Mouse (Mus musculus) embryonic facial prominence, embryonic 15.5 days (tissue): ENCODE measurements around the gene Dynll2. TPM values are rescaled to one million over a fixed set of nuclear protein-coding genes. Genes with fewer than 3 reads are reported as not detected.
A peak's percentile ranks its signal among the peaks of the same experiment; 100 is the strongest.

ENCODE experiments used
- ATAC-seq: fragments of 200-750 bp; cut with Nextera tagmentation; 2 replicates; pipeline ENCODE4 v1.8.0; 2017; ENCODE audit warnings: low read depth, moderate TSS enrichment; ENCODE audit not compliant: insufficient number of reproducible peaks, low FRiP score, low TSS enrichment
- H3K27ac ChIP-seq: fragments of 300-500 bp; sonication (generic); replicated peaks from 2 replicates; pipeline ENCODE4 v1.5.1; 2015; ENCODE audit warnings: mild to moderate bottlenecking, inconsistent platforms
- H3K27me3 ChIP-seq: fragments of 300-500 bp; sonication (generic); 2 replicates; pipeline ENCODE4 v1.6.1; 2015; ENCODE audit warnings: inconsistent platforms
- H3K36me3 ChIP-seq: fragments of 300-500 bp; sonication (generic); 2 replicates; pipeline ENCODE4 v1.6.1; 2015; ENCODE audit warnings: mild to moderate bottlenecking, inconsistent platforms
- H3K4me1 ChIP-seq: fragments of 300-500 bp; sonication (generic); 2 replicates; pipeline ENCODE4 v1.6.1; 2015; ENCODE audit warnings: inconsistent platforms
- H3K4me2 ChIP-seq: fragments of 300-500 bp; sonication (generic); replicated peaks from 2 replicates; pipeline ENCODE4 v1.6.1; 2015; ENCODE audit warnings: mild to moderate bottlenecking, inconsistent platforms
- H3K4me3 ChIP-seq: fragments of 300-500 bp; sonication (generic); replicated peaks from 2 replicates; pipeline ENCODE4 v1.5.1; 2015; ENCODE audit warnings: mild to moderate bottlenecking, inconsistent platforms
- H3K9ac ChIP-seq: fragments of 300-500 bp; sonication (generic); 2 replicates; pipeline ENCODE4 v1.6.1; 2015; ENCODE audit warnings: inconsistent platforms
- H3K9me3 ChIP-seq: fragments of 300-500 bp; sonication (generic); replicated peaks from 2 replicates; pipeline ENCODE4 v1.6.1; 2016; ENCODE audit warnings: inconsistent platforms
- WGBS: fragments of 180-500 bp; shearing (Covaris S2); methylation state at CpG from one replicate; pipeline ENCODE4 v1.1.7; 2015; 5-methylcytosine and 5-hydroxymethylcytosine counted together
- polyA plus RNA-seq: library from polyadenylated mRNA; unstranded; fragments of >200 nt; fragmentation: Nextera tagmentation; extraction: Ambion mirVana; gene quantifications from 2 replicates; pipeline ENCODE4 v1.2.1, GENCODE M21; 2015

Gene Dynll2
- polyA plus RNA-seq, 1 experiment from 2014 or later: 22.4 TPM

GRCm38 (mm10) chr11:88013632-88014031 lies 26.3 kb upstream of the Dynll2 start:
- peaks cover 4% of the 10 kb centered on the region; the same call in 1 of the 2 replicates for H3K27me3 ChIP-seq
- WGBS: 91% methylated on average over 10 of the region's 10 CpGs
- ATAC-seq: no peak

GRCm38 (mm10) chr11:88012621-88013244 lies 25.4 kb upstream of the Dynll2 start:
- H3K4me3 ChIP-seq: no peak overlapping the region
- peaks cover 21% of the 10 kb centered on the region for H3K4me1 ChIP-seq
- H3K9me3 ChIP-seq: no peaks in the 10 kb centered on the region
- H3K4me2 ChIP-seq: no peak overlapping the region
- peaks cover 4% of the 10 kb centered on the region; the same call in 1 of the 2 replicates for H3K27me3 ChIP-seq
- no peak overlapping the region for H3K9ac ChIP-seq
- 80% methylated on average over 11 of the region's 11 CpGs for WGBS
- H3K27ac ChIP-seq: no peak overlapping the region
- no peaks in the 10 kb centered on the region for H3K36me3 ChIP-seq
- no peak for ATAC-seq

More at GRCm38 (mm10) chr11:88013632-88014031, 26.3 kb upstream of the Dynll2 start:
- Histone ChIP-seq H3K4me1 (peaks cover 19% of the 10 kb centered on the region), H3K27ac (no peak overlapping the region), H3K4me2 (no peak overlapping the region), H3K9me3 (no peaks in the 10 kb centered on the region), H3K36me3 (no peaks in the 10 kb centered on the region), H3K9ac (no peak overlapping the region), H3K4me3 (no peak overlapping the region)

GRCm38 (mm10) chr11:88011914-88012419 lies 24.6 kb upstream of the Dynll2 start:
- no peak overlapping the region for H3K9ac ChIP-seq

GRCm38 (mm10) chr11:88011208-88011913 lies 24.0 kb upstream of the Dynll2 start:
- Histone ChIP-seq H3K9ac (no peak overlapping the region), H3K4me1 (peaks cover 21% of the 10 kb centered on the region), H3K9me3 (no peaks in the 10 kb centered on the region), H3K36me3 (no peaks in the 10 kb centered on the region), H3K27me3 (peaks cover 4% of the 10 kb centered on the region; the same call in 1 of the 2 replicates), H3K4me3 (no peak overlapping the region), H3K4me2 (no peak overlapping the region), H3K27ac (no peak overlapping the region)
- ATAC-seq: no peak
- WGBS: 52% methylated on average over 11 of the region's 11 CpGs

More at GRCm38 (mm10) chr11:88011914-88012419, 24.6 kb upstream of the Dynll2 start:
- WGBS: 83% methylated on average over 7 of the region's 7 CpGs
- Histone ChIP-seq H3K27ac (no peak overlapping the region), H3K4me1 (peaks cover 21% of the 10 kb centered on the region), H3K4me2 (no peak overlapping the region), H3K9me3 (no peaks in the 10 kb centered on the region), H3K36me3 (no peaks in the 10 kb centered on the region), H3K27me3 (peaks cover 4% of the 10 kb centered on the region; the same call in 1 of the 2 replicates), H3K4me3 (no peak overlapping the region)
- no peak for ATAC-seq

GRCm38 (mm10) chr11:88009542-88010190 lies 22.3 kb upstream of the Dynll2 start:
- H3K4me3 ChIP-seq: no peak overlapping the region; the same call in 1 of the 2 replicates
- H3K27me3 ChIP-seq: peaks cover 4% of the 10 kb centered on the region; the same call in 1 of the 2 replicates
- peak overlapping the region; percentile 32 for H3K4me2 ChIP-seq
- no peaks in the 10 kb centered on the region for H3K9me3 ChIP-seq
- peak; percentile 84 for ATAC-seq
- peak overlapping the region; percentile 6; the same call in 1 of the 2 replicates for H3K9ac ChIP-seq
- peaks cover 21% of the 10 kb centered on the region for H3K4me1 ChIP-seq
- H3K27ac ChIP-seq: no peak overlapping the region
- WGBS: 18% methylated on average over 16 of the region's 16 CpGs
- H3K36me3 ChIP-seq: no peaks in the 10 kb centered on the region

GRCm38 (mm10) chr11:88008641-88009040 lies 21.3 kb upstream of the Dynll2 start:
- H3K36me3 ChIP-seq: no peaks in the 10 kb centered on the region
- WGBS: 38% methylated on average over 1 of the region's 1 CpGs
- H3K4me3 ChIP-seq: no peak overlapping the region
- peaks cover 4% of the 10 kb centered on the region; the same call in 1 of the 2 replicates for H3K27me3 ChIP-seq
- H3K4me2 ChIP-seq: no peak overlapping the region
- H3K9ac ChIP-seq: no peak overlapping the region
- ATAC-seq: no peak
- no peak overlapping the region for H3K27ac ChIP-seq
- peaks cover 21% of the 10 kb centered on the region for H3K4me1 ChIP-seq
- H3K9me3 ChIP-seq: no peaks in the 10 kb centered on the region

- no peaks in the 10 kb centered on the region for H3K27me3 ChIP-seq
- no peak overlapping the region for H3K4me2 ChIP-seq
- peaks cover 4% of the 10 kb centered on the region; the same call in 1 of the 2 replicates for H3K4me1 ChIP-seq
- H3K36me3 ChIP-seq: no peaks in the 10 kb centered on the region
- WGBS: 48% methylated on average over 2 of the region's 2 CpGs
- no peaks in the 10 kb centered on the region for H3K9me3 ChIP-seq
- H3K4me3 ChIP-seq: no peak overlapping the region
- no peak overlapping the region for H3K27ac ChIP-seq
- ATAC-seq: no peak
- no peak overlapping the region for H3K9ac ChIP-seq
Measured at GRCm38 (mm10) chr11:88004123-88004522, 16.8 kb upstream of the Dynll2 start.

- Histone ChIP-seq H3K4me3 (no peak overlapping the region), H3K4me2 (no peak overlapping the region), H3K27me3 (no peaks in the 10 kb centered on the region), H3K36me3 (no peaks in the 10 kb centered on the region), H3K27ac (no peak overlapping the region), H3K9ac (no peak overlapping the region), H3K9me3 (no peaks in the 10 kb centered on the region), H3K4me1 (no peaks in the 10 kb centered on the region)
- no peak for ATAC-seq
- WGBS: 47% methylated on average over 4 of the region's 4 CpGs
Measured at GRCm38 (mm10) chr11:88002738-88003137, 15.4 kb upstream of the Dynll2 start.

- no peak overlapping the region for H3K4me3 ChIP-seq
- no peaks in the 10 kb centered on the region for H3K9me3 ChIP-seq
- no peaks in the 10 kb centered on the region for H3K27me3 ChIP-seq
- 91% methylated on average over 5 of the region's 5 CpGs for WGBS
- H3K4me2 ChIP-seq: no peak overlapping the region
- no peak overlapping the region for H3K9ac ChIP-seq
- no peaks in the 10 kb centered on the region for H3K4me1 ChIP-seq
- no peaks in the 10 kb centered on the region for H3K36me3 ChIP-seq
- H3K27ac ChIP-seq: no peak overlapping the region
- no peak for ATAC-seq
Measured at GRCm38 (mm10) chr11:87999751-88000150, 12.4 kb upstream of the Dynll2 start.

GRCm38 (mm10) chr11:87991806-87992205 lies 4.5 kb upstream of the Dynll2 start:
- no peak for ATAC-seq

GRCm38 (mm10) chr11:87987861-87988260 lies 528 bp upstream of the Dynll2 start:
- 68% methylated on average over 11 of the region's 11 CpGs for WGBS
- Histone ChIP-seq H3K27me3 (no peaks in the 10 kb centered on the region), H3K9ac (peak overlapping the region; percentile 24; the same call in 1 of the 2 replicates), H3K9me3 (no peaks in the 10 kb centered on the region), H3K4me3 (peak overlapping the region; percentile 98), H3K27ac (peak overlapping the region; percentile 90), H3K36me3 (peaks cover 12% of the 10 kb centered on the region), H3K4me2 (peak overlapping the region; percentile 73), H3K4me1 (peaks cover 30% of the 10 kb centered on the region)
- ATAC-seq: peak; percentile 6; the same call in 1 of the 2 replicates

More at GRCm38 (mm10) chr11:87991806-87992205, 4.5 kb upstream of the Dynll2 start:
- WGBS: 44% methylated on average over 4 of the region's 4 CpGs
- Histone ChIP-seq H3K4me3 (no peak overlapping the region), H3K27me3 (no peaks in the 10 kb centered on the region), H3K9ac (no peak overlapping the region), H3K36me3 (no peaks in the 10 kb centered on the region), H3K4me1 (no peaks in the 10 kb centered on the region), H3K4me2 (no peak overlapping the region), H3K9me3 (no peaks in the 10 kb centered on the region), H3K27ac (no peak overlapping the region)
